Mouse (Mus musculus) brain, embryonic 14.5 days (tissue): ENCODE measurements around the gene Igsf11. TPM values are rescaled to one million over a fixed set of nuclear protein-coding genes. Genes with fewer than 3 reads are reported as not detected.
A peak's percentile ranks its signal among the peaks of the same experiment; 100 is the strongest.
"Not testable (repeated sequence)": the region's sequence is repeated elsewhere in the genome, so short reads cannot be mapped to it uniquely, and the experiment has no call there.

Experiments
- DNase-seq: peaks from one replicate; pipeline ENCODE4 v3.0.0-alpha.2; 2011; ENCODE audit warnings: low read depth
- CTCF ChIP-seq: fragments of 200-500 bp; IDR thresholded peaks from 2 replicates; pipeline ENCODE4 v1.5.1; 2012; ENCODE audit warnings: inconsistent platforms, mild to moderate bottlenecking, moderate library complexity, borderline replicate concordance; ENCODE audit not compliant: insufficient read depth, insufficient read length; ENCODE audit errors: extremely low read depth
- POLR2A ChIP-seq: fragments of 200-500 bp; IDR thresholded peaks from 2 replicates; pipeline ENCODE4 v1.6.1; 2012; ENCODE audit warnings: mild to moderate bottlenecking, inconsistent platforms, borderline replicate concordance; ENCODE audit not compliant: poor library complexity, insufficient read depth, insufficient read length, severe bottlenecking; ENCODE audit errors: extremely low read depth
- polyA plus RNA-seq: library from polyadenylated mRNA; depleted of rRNA; stranded (reverse); fragments of >200 nt; gene quantifications from 2 replicates; pipeline ENCODE4 v1.2.3, GENCODE M21; 2012

The Igsf11 gene
- polyA plus RNA-seq, 1 experiment: 8.1 TPM

DNA sequence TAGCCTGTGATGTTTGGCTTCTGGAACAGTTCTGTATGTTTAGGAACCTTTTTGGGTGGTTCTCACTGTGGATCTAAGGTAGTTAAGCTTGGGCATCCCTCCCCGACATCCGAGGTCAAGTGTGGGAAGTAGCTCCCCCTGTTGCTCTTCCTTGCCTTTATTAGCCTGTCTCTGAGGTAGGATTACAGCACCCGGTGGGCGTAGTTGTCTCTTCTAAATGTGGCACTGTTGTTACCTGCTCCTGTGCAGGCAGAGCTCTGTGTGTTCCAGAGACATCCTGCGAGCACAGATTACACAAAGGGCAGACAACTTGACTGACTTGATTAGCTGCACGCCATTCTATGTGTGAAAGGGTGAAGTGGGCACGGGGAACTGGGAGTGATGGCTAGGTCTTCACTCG, 68.1 kb downstream of the Igsf11 start:
- no peak for DNase-seq
- no peak for TF ChIP-seq CTCF
- TF ChIP-seq POLR2A: no peak

DNA sequence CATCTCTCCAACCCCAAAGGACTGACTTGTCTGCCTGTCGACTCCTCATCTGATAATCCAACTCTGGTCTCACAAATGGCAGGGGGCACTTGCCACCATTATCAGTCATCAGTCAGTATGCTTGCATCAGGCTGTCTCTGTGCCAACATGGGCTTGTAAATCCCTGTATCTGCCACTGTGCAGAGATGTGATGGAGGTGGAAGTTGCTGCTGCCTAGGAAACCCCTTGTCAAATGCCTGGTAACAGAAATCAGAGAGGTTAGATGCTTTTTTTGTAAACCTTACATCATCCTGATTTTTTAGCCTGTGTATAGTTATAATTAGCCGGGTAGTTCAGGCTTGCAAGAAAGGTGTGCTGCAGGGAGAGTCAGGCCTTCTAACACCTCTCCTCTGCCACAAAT, 69.4 kb downstream of the Igsf11 start:
- DNase-seq: no peak
- no peak for TF ChIP-seq CTCF
- no peak for TF ChIP-seq POLR2A

DNA sequence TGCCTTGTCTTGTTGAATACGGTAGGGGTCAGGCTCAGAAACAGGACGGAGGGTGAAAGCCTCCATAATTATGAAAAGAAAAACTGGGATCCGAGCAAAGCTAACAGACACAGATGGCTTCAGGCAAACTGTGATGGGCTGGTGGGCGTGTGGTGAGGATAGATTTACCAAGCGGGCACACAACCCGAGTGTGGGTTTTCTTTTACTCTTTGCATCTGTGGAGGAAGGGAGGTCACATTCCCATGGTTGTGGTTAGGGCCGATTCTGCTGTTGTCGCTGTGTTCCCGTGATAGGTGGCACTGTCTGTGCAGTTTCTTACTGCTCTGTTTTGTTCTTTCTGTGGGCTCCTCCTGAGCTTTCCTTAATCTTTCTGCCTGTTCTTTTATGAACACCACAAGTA, 70.2 kb downstream of the Igsf11 start:
- no peak for DNase-seq
- no peak for TF ChIP-seq CTCF
- TF ChIP-seq POLR2A: no peak

DNA sequence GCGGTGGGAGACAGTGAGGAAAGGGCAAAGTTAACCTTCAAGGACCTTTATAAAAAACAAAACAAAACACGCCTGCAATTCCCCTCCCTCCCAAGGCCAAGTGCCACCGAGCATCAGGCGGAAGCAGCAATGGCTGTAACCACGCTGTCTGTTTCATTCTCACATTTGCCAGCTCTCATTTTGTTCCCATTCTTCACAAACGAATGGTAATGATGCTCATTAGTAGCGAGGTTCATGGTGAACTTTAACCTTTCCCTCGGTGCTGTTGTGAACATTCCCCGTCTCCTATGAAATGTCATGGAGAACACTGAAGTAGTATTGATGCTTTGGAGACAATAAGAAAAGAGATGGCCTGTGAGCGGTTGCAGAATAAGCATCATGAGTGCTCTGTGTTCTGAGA, 74.6 kb downstream of the Igsf11 start:
- no peak for TF ChIP-seq CTCF
- TF ChIP-seq POLR2A: no peak
- no peak for DNase-seq

DNA sequence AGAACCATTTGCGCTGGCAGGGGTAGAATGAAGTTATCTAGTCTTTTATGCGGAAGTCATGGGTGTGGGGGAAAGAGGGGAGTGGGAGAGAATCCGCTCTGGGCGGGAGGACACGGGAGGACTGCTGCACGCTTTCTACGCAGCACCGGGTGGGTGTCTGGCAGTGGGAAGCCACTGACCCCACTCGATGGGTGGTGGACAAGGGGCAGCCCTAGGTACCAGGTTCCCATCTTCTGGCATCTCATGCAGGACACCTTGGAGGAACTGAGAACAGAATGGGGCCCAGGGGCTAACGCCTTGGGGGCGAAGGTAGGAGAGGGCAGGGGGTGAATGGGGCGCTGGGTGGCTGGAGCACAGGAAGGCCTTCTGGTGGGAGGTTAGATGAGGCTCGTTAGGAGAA, 83.7 kb downstream of the Igsf11 start:
- TF ChIP-seq CTCF: no peak
- no peak for TF ChIP-seq POLR2A
- DNase-seq: no peak

DNA sequence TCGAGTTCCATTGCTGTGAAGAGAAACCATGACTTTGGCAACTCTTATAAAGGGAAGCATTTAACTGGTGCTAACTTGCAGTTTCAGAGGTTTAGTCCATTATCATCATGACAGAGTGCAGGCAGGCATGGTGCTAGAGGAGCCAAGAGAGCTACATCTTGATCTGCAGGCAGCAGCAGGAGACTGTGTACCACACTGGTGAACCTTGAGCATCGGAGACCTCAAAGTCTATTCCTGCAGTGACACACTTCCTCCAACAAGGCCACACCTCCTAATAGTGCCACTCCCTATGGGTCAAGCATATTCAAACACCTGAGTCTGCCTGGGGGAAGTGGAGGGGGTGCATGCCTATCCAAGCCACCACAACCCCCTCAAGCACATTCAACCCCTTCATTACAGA, 86.1 kb downstream of the Igsf11 start:
- TF ChIP-seq CTCF: no peak
- TF ChIP-seq POLR2A: no peak
- DNase-seq: no peak

DNA sequence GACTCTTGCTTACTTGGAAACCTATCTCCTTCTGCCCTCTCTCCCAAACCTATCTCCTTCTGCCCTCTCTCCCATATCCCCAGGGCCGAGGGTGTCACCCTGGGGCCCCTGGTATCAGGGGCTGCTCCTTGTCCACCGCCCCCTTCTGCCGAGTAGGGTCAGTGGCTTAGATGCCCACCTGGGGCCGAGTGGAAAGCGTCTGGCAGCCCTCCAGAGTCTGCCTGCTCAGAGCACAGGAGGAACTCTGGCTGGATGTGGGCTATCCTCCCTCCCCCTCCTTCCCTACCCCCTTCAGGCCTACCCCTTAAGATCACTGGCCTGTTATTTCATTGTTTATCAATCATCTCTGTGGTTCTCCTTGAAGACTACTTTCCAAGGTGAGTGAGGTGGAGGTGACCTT, 88.1 kb downstream of the Igsf11 start:
- no peak for DNase-seq
- no peak for TF ChIP-seq POLR2A
- no peak for TF ChIP-seq CTCF

DNA sequence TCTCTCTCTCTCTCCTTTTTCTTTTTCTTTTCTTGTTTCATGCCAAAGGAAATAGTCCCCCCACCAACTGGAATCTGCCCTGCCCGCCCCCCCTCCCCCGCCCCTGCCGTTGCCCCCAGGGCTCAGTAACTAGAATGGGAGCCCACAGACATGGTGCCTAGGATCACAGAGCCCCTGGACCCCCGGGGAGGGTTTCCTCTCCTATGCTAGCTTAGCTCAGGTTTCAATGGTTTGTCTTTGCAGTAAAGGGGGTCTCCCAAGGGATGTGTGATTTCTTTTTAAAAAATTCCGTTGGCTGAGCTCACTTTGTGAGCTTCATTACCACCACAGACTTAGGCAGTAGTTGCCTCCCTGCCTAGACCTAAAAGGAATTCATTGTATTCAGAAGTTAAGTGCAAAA, 89.6 kb downstream of the Igsf11 start:
- TF ChIP-seq CTCF (no peak), POLR2A (no peak)
- DNase-seq: no peak

DNA sequence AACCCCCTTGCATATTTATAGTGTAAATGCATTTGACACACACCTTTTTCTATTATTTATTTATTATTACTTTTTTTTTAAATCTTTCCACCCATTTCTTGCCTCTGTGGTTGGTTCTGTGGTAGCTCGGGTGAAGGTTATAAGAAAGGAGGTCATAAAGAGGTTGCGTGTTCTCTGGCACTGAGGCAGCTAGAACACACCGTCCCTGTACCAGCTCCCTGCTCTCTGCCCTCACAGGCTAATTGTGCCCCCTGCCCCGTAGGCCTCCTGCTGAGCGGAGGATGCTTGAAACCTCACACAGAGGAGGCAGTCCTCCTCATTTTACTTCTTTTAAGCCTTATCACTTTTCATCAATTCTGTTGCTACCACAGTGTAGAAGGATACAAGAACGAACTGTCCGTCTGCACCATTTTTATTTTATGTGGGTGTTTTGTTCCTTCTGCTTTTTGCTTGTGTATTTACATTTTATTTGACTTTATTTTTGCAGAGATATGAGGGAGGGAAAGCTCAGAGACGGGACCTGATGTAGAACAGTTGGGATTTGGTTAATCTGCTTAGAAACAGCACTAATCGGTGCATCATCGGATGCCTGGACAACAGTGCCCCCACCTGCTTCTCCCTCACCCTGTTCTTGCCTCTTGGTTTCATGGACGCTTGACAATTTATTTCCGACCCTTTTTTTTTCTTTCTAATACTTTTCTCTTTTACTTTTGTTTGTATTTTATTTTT, 90.2 kb downstream of the Igsf11 start:
- TF ChIP-seq CTCF (peak; percentile 20; the same call in 1 of the 2 replicates), POLR2A (no peak)
- DNase-seq: peak; percentile 43

DNA sequence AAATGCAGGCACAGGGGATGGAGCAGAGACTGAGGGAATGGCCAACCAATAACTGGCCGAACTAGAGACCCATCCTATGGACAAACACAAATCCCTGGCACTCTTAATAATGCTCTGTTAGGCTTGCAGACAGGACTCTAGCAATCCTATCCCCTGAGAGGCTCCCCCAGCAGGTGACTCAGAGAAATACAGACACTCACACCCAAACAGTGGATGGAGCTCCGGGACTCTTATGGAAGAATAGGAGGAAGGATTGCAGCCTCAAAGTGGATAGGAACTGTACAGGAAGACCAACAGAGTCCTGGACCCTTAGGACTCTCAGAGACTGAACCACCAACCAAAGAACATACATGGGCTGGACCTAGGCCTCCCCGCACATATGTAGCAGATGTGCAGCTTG, 91.4 kb downstream of the Igsf11 start:
- peak; percentile 3; the same call in 1 of the 2 replicates for TF ChIP-seq CTCF
- DNase-seq: not testable (repeated sequence)

DNA sequence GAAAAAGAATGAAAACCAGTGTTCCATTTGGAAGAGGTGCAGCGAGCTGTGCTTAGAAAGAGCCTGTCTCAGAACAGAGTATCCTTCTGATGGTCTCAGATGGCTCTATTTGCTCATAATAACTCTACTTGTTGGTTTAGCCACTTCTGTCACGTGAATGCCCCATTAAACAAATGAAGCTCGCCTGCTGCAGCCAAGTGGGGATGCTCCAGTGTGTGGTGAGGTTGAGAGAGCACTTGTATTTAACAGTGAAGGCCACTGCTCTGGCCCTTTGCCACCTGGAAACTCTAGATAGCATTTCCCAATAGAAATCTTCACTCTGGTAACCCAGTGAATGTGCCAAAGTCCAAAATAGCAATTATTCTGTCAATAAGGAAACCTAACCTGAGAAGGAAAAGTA, 92.9 kb downstream of the Igsf11 start:
- TF ChIP-seq POLR2A (no peak), CTCF (no peak)
- peak; percentile 81 for DNase-seq

DNA sequence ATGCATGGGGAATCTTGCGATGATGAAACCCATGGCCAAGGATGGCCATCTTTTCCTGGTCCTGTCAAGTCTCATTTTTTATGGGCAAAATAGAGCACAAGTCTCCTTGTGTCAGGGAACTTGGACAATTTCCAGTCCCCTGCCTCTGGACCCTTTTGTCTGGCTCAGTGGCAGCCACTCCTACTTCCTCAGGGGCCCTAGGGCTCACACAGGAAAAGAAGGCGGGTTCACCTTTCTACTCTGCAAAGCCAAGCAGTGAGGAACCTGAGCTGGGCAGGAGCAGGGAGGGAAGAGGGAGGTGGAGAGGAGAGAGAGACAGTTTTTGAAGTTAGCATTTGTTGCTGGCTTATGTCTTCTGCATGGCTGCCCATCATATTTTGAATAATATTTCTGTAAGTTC, 93.9 kb downstream of the Igsf11 start:
- DNase-seq: peak; percentile 45
- TF ChIP-seq POLR2A: no peak
- TF ChIP-seq CTCF: no peak
